Comparison of ENCODE assay signal across 27 mouse cellular contexts in the genomic region with DNA sequence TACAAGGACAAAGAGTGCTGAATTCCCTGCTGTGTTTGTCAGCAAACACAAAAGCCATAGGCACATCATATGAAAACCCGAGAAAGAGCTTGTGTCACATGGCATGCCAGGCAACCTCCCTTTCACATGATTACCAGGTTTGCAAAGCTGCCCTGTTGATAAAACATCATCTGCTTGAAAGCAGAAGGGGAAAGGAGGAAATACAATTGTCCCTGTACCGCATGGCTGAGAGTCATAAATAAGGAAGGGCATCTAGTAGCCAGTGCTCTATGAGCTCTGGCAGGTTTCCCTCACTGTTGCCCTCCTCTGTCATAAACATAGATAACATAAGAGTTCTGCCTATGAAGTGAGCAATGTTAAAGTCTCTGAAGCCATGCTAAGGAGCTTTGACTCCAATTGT.
DNase-seq lines count a peak whose midpoint lies in the region; ATAC-seq lines count a peak whose summit lies in the region.
"Had no signal": no experiment of that assay in that cellular context is flagged by ENCODE, and none has a peak within 500 bp of the region (broad histone marks: within the 10 kb centered on the region; RNA-seq: fewer than 3 reads in every experiment).

No protein-coding gene starts in this region.

- peak; percentile 76 for DNase-seq in MEL-GATA-1-ER (ENCODE audit: extremely low read depth, low read depth)
- peak; percentile 33 for DNase-seq in splenic B cell, adult 2 months (ENCODE audit: low read depth, low spot score)
- no peak for DNase-seq in cerebellum, postnatal 14 days
- no peak for DNase-seq in layer of hippocampus, postnatal 36 days
- DNase-seq: adrenal gland, postnatal 36 days; cerebellum, adult 8-10 months; kidney, adult 11 months; kidney, postnatal 14 days; layer of hippocampus, adult 9-11 months; liver; right cerebral cortex, postnatal 25 days; spleen, adult 18-20 months; thymus, adult 18-20 months; thymus, postnatal 25 days had no signal

- no peak overlapping the region for H3K27ac ChIP-seq in midbrain, embryonic 16.5 days (ENCODE audit: low read length)
- H3K27ac ChIP-seq: heart, embryonic 10.5 days; heart, embryonic 15.5 days; hindbrain, embryonic 12.5 days; hindbrain, postnatal 0 days; liver, embryonic 15.5 days; midbrain, embryonic 12.5 days; neural tube, embryonic 13.5 days; stomach, postnatal 0 days had no signal

- peak; percentile 61 to 63; a peak in 3 of 4 replicates for ATAC-seq in hematopoietic stem cell, adult 5-6 weeks (replicated peaks in 1 of 2; ENCODE audit: insufficient read depth in 1 of 2, low FRiP score in 2 of 2, low TSS enrichment in 1 of 2, low read depth in 1 of 2, poor library complexity in 2 of 2, severe bottlenecking in 2 of 2)
- peak; percentile 80 for ATAC-seq in megakaryocyte, adult 5-6 weeks (ENCODE audit: poor library complexity, severe bottlenecking)
- ATAC-seq in midbrain, embryonic 16.5 days: no peak
- ATAC-seq: forebrain, embryonic 16.5 days; hindbrain, postnatal 0 days had no signal

- no peak overlapping the region for H3K4me3 ChIP-seq in midbrain, embryonic 16.5 days (ENCODE audit: low read depth, low read length)
- H3K4me3 ChIP-seq: erythroblast, embryonic 14.5 days; heart, embryonic 10.5 days; heart, embryonic 15.5 days; hindbrain, embryonic 12.5 days; liver, embryonic 15.5 days; midbrain, embryonic 12.5 days; neural tube, embryonic 13.5 days had no signal

- no peak overlapping the region for H3K9ac ChIP-seq in midbrain, embryonic 16.5 days (ENCODE audit: low read depth, low read length)
- H3K9ac ChIP-seq: heart, embryonic 15.5 days; hindbrain, embryonic 12.5 days; liver, embryonic 15.5 days; midbrain, embryonic 12.5 days; neural tube, embryonic 13.5 days had no signal

- no peaks in the 10 kb centered on the region for H3K4me1 ChIP-seq in midbrain, embryonic 16.5 days (ENCODE audit: control insufficient read depth, insufficient read depth, low read length)
- H3K4me1 ChIP-seq: liver, embryonic 15.5 days; midbrain, embryonic 12.5 days had no signal

- H3K4me2 ChIP-seq in midbrain, embryonic 16.5 days (ENCODE audit: low read length): no peak overlapping the region
- H3K4me2 ChIP-seq: heart, embryonic 15.5 days; hindbrain, embryonic 12.5 days; liver, embryonic 15.5 days; midbrain, embryonic 12.5 days; neural tube, embryonic 13.5 days had no signal

- H3K9me3 ChIP-seq in midbrain, embryonic 16.5 days (replicated peaks; ENCODE audit: control insufficient read depth, low read length, poor library complexity, severe bottlenecking): no peaks in the 10 kb centered on the region
- H3K9me3 ChIP-seq: heart, embryonic 10.5 days; heart, embryonic 15.5 days; hindbrain, embryonic 12.5 days; liver, embryonic 15.5 days; midbrain, embryonic 12.5 days; neural tube, embryonic 13.5 days had no signal

- H3K27me3 ChIP-seq in splenic B cell, adult 2 months (ENCODE audit: control insufficient read depth, insufficient read depth, low read length, poor library complexity, severe bottlenecking): no peaks in the 10 kb centered on the region
- no peaks in the 10 kb centered on the region for H3K27me3 ChIP-seq in midbrain, embryonic 16.5 days (ENCODE audit: control insufficient read depth, insufficient read depth, low read depth, low read length)
- H3K27me3 ChIP-seq: heart, embryonic 15.5 days; hindbrain, embryonic 12.5 days; midbrain, embryonic 12.5 days; neural tube, embryonic 13.5 days had no signal

- H3K36me3 ChIP-seq in splenic B cell, adult 2 months (ENCODE audit: control insufficient read depth, insufficient read depth, low read length, poor library complexity, severe bottlenecking): no peaks in the 10 kb centered on the region
- H3K36me3 ChIP-seq in midbrain, embryonic 16.5 days (ENCODE audit: control insufficient read depth, insufficient read depth, low read length): no peaks in the 10 kb centered on the region
- H3K36me3 ChIP-seq: heart, embryonic 10.5 days; heart, embryonic 15.5 days; hindbrain, embryonic 12.5 days; liver, embryonic 15.5 days; midbrain, embryonic 12.5 days; neural tube, embryonic 13.5 days had no signal

- WGBS in midbrain, embryonic 16.5 days: 44% methylated on average over 2 of the region's 2 CpGs

Comparison
In these comparisons a context has a peak if more than half of its experiments do, and no peak if none do; other contexts are left out.
1. DNase-seq: peak in MEL-GATA-1-ER (single experiment) and splenic B cell, adult 2 months (single experiment); none in cerebellum, postnatal 14 days (0 of 2) and layer of hippocampus, postnatal 36 days (0 of 2).